26 mouse cellular contexts compared by ENCODE assay signal in the genomic region with DNA sequence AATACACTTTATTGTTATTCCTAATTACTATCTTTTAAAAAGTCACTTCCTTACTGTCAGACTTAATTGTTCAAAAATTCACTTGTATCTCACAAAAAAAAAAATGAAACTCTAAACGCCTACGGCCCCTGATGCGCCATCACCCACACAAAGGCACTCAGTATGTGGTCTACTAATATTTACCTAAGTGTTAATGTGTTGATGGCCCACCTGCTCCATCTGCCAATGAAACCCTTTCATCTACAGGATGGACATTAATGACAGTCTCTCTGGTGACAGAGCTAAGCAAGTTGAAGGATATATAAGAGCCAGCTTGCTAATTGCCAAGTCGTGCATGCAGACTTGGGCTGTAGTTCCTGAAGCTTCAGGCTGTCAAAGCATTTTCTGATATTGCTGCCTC. TPM values are rescaled to one million over a fixed set of nuclear protein-coding genes. Genes with fewer than 3 reads are reported as not detected.
"Had no signal": no experiment of that assay in that cellular context is flagged by ENCODE, and none has a peak within 500 bp of the region (broad histone marks: within the 10 kb centered on the region; RNA-seq: fewer than 3 reads in every experiment).

A gene (plus strand): TSS at position 326 of the 400 bp plus-strand sequence.

- H3K27me3 ChIP-seq: liver, embryonic 13.5 days; midbrain, embryonic 13.5 days; neural tube, embryonic 12.5 days; neural tube, embryonic 15.5 days had no signal

- ATAC-seq: inflammation-experienced regulatory T-cells, adult 6 months; midbrain, embryonic 13.5 days had no signal

- H3K9ac ChIP-seq: liver, embryonic 13.5 days; midbrain, embryonic 13.5 days; neural tube, embryonic 12.5 days; neural tube, embryonic 15.5 days had no signal

- H3K36me3 ChIP-seq: liver, embryonic 13.5 days; midbrain, embryonic 13.5 days; neural tube, embryonic 12.5 days; neural tube, embryonic 15.5 days had no signal

- H3K4me2 ChIP-seq: liver, embryonic 13.5 days; midbrain, embryonic 13.5 days; neural tube, embryonic 12.5 days; neural tube, embryonic 15.5 days had no signal

- H3K9me3 ChIP-seq: liver, embryonic 13.5 days; midbrain, embryonic 13.5 days; neural tube, embryonic 12.5 days; neural tube, embryonic 15.5 days had no signal

- H3K4me3 ChIP-seq: layer of hippocampus, adult 2 months; liver, embryonic 13.5 days; midbrain, embryonic 13.5 days; neural tube, embryonic 12.5 days; neural tube, embryonic 15.5 days had no signal

- DNase-seq: kidney, adult 2 months; kidney, postnatal 25 days; layer of hippocampus, adult 9-11 months; liver, embryonic 13.5 days; lung, adult 2 months; lung, postnatal 14 days; thymus, adult 18-20 months; thymus, postnatal 25 days had no signal

- H3K27ac ChIP-seq: kidney, postnatal 0 days; layer of hippocampus, adult 2 months; liver, embryonic 13.5 days; macrophage; midbrain, embryonic 13.5 days; neural tube, embryonic 12.5 days; neural tube, embryonic 15.5 days had no signal

- H3K4me1 ChIP-seq: liver, embryonic 13.5 days; midbrain, embryonic 13.5 days; neural tube, embryonic 12.5 days; neural tube, embryonic 15.5 days had no signal

RNA-seq across cellular contexts. Expression of the gene that starts here (rescaled TPM):
- total RNA-seq: layer of hippocampus, adult 2 months; layer of hippocampus, postnatal 25 days; left cerebral cortex, adult 18-20 months; left cerebral cortex, postnatal 25 days; liver, adult 2 months; megakaryocyte, adult 5-6 weeks; midbrain, postnatal 0 days had no signal
- polyA plus RNA-seq: inflammation-experienced regulatory T-cells, adult 6 months; kidney, adult 2 months; kidney, embryonic 14.5 days; limb, embryonic 11.5 days; limb, embryonic 14.5 days; liver, adult 2 months; liver, embryonic 13.5 days; lung, adult 2 months; lung, embryonic 16.5 days; macrophage; neural tube, embryonic 12.5 days; testis, adult 2 months had no signal
